Mouse (Mus musculus) 416B (cell line): ENCODE results near the gene Gdf3.

ENCODE experiments used
- DNase-seq: peaks from one replicate; pipeline ENCODE4 v3.0.0; 2011; ENCODE audit warnings: low read depth

Gene Gdf3

DNA sequence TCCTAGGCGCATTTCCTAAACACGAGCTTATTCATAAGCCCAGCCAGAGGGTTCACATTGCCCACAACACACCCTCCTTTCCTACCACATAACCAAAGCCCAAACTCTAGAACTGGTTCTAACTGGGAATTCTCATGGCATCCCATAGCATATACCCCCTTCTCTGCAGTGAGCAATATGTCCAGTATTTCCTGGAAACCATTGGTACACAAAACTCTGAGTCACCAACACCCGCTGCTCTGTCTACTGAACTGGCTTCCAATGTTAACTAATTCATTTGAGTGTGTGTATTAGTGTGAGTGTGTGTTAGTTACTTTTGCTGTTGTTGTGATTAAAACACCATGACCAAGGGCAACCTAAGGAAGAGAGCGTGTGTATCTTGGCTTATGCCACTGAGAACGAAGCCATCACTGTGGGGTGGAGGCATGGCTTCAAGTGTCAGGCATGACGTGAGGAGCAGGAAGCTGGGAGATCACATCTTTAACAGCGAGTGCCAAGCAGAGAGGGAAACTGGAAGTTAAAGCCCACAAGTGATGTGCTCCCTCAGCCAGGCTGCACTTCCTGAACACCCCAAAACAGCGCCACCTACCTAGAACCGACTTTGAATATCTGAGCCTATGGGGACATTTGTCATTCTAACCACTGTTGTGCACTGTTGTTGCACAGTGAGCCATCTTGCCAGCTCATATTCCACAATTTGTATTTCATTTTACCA, 44.7 kb downstream of the Gdf3 start:
- DNase-seq, result peak; percentile 11

DNA sequence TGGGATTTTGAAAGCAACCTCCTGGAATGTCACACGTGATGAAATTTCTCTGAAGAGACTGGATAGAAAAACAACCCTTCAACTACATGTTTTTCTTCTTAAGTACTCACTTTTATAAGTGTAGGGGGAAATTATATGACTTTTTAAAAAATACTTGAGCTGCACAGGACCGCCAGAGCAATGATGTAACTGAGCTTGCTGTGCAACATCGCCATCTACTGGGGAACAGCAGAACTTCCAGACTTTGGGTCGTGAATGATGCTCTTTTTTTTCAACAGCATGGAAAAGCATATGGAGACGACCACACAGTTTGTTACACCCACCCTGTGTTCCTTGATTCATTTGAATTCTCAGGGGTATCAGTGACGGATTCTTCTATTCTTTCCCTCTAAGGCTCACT, 47.4 kb downstream of the Gdf3 start:
- peak; percentile 68 for DNase-seq

DNA sequence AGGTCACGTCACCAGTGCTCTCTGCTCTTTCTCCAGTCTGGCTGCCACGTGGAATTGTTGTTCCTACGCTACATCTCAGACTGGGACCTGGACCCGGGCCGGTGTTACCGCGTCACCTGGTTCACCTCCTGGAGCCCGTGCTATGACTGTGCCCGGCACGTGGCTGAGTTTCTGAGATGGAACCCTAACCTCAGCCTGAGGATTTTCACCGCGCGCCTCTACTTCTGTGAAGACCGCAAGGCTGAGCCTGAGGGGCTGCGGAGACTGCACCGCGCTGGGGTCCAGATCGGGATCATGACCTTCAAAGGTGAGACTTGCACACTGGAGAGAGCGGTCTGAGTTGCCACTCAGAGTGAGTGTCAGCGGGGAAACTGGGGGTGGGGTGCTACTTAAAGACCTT, 48.9 kb downstream of the Gdf3 start:
- no peak for DNase-seq

DNA sequence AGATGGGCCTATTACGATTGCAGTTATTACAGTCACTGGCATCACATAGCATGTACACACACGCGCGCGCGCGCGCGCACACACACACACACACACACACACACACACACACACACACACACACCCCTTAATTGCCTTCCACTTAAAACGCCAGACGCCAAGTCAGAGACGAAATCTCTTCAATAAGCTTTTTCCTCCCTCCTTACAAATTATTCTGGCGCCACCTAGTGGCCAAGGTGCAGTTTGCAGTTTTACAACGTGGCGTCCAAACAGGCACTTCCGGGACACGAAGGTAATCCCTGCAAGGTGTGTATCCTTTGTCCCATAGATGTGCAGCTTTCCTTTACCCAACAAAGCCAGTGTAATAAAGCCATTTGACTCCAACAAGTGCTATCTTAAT, 49.5 kb downstream of the Gdf3 start:
- peak; percentile 76 for DNase-seq

DNA sequence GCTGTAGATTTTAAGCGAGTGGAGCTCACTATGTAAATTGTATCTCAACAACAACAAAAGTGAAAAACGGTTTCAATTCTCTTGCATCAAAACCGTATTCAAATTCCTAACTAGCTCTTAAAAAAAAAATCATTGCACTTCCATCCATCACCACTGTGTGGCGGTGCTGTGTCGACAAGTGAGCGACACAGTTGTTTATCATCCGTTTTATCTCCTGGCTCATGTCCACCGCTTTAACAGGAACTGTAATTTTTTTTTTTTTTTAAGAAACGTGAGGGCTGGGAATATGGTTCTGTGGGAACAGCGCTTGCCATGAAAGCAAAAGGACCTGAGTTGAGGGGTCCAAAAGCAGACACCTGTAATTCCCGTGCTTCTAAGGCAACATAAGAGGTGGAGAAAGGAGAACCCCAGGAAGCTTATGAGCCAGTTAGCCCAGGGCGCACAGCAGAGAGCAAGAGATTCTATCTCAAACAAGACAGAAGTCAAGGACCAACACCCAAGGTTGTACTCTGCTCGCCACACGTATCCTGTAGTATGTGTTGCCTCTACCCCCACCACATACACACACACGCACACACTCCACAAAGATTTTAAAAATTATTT, 52.8 kb downstream of the Gdf3 start:
- peak; percentile 87 for DNase-seq
